Mouse (Mus musculus) adrenal gland, postnatal 14 days (tissue): ENCODE measurements around the gene Pth. TPM values are rescaled to one million over a fixed set of nuclear protein-coding genes. Genes with fewer than 3 reads are reported as not detected.

Experiments used
- total RNA-seq: library from RNA; stranded (reverse); gene quantifications from 2 replicates; pipeline ENCODE4 v1.2.3, GENCODE M21; 2021

The Pth gene
- total RNA-seq, 1 experiment from 2014 or later = not detected

Other genes with a start within 250 kb of the Pth start
- 30.6 and 41.6 TPM in 2 replicates for gene Arntl, start 181.1 kb downstream of the Pth start, total RNA-seq
- gene Btbd10, start 19.2 kb downstream of the Pth start, total RNA-seq = 17.3 and 18.1 TPM in 2 replicates
- 50.2 and 58.3 TPM in 2 replicates for gene Far1, start 125.3 kb upstream of the Pth start, total RNA-seq